Mouse (Mus musculus) telencephalon, adult 2 months (tissue): ENCODE data around the gene Nab1.
A peak's percentile ranks its signal among the peaks of the same experiment; 100 is the strongest.

ENCODE experiments used
- DNase-seq: peaks from one replicate; pipeline ENCODE4 v3.0.0-alpha.2; 2011; ENCODE audit warnings: low read depth, low spot score

The Nab1 gene

DNA sequence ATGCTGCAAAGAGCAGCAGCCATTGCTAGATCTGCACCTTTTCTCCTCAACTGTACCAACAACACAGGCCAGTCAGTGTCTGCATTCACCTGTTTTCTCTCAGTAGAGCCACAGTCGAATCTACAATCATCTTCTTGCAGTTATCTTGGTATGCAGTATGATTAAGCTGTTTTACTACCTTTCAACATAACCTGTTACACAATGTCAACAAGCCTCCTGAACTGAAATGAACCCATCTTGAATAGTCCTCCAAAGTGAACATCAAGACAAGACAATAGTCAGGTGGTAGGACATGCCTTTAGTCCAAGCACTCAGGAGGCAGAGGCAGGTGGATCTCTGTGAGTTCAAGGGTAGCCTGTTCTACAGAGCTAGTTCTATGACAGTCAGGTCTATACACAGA, 26.2 kb downstream of the Nab1 start:
- DNase-seq: no peak

GRCm38 (mm10) chr1:52470811-52471489, 29.5 kb downstream of the Nab1 start:
- no peak for DNase-seq

DNA sequence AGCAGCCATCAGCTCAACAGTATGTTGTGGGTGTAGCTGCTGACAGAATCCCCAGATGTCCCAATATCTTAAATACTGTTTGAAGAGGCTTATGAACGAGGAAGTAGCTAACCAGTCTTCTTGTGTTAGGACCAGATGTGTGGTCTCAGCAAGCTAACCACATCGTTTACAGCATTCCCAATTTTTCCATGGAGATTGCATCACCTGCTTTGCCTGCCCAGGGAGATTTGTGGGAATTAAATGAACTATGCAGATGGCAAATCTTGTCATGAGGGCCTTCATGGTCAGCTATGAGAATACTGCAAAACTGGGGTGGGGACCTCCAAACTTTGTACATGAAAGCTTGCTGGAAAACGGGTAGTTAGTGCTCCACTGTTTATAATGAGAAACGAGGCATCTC, 30.2 kb downstream of the Nab1 start:
- no peak for DNase-seq

DNA sequence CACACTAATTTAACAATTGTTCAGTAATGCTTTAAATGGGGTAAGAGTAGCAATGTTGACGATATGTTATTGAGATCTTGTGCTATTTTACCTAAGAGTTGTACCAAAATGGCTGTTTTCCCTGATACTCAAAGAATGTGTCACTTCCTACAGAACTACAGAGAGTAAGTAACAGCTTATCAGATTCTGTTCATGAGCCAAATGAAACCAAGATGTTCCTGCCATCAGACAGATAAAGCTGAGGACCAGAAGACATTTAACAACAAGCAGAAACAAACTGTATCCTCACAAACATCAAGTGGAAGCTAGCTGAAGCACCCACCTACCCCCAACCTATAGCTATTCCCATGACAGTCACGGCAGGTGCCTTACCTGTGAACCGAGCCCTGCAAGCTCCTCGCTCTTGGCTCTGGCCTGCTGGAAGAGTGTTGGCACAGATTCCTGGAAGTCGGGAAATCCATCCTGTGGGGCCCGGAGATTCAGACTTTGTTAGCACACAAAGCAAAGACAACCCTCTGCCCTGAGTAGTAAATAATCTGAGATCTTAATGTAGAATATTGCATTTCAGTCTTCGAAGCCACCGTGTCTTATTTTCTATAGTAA, 33.9 kb downstream of the Nab1 start:
- DNase-seq: no peak

DNA sequence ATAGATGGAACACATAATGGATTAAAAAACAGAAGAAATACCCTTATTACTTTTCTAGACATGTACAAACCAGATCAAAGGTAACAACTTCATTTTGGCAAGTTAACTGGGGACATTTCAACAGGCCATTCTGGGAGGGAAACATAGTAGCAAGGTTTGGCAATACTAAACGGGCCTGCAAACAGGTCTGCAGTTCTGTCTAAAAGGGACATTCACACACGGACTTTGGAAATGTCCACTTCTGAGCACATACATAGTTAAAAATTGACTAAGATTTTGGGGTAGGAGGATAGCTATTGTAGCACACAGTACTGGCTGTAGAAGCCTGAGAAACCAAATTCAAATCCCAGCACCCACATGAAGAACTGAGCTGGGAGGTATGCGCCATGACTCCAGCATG, 34.6 kb downstream of the Nab1 start:
- no peak for DNase-seq

- DNase-seq: peak; percentile 90
Measured at GRCm38 (mm10) chr1:52465264-52465663, 35.2 kb downstream of the Nab1 start.

- no peak for DNase-seq
Measured at GRCm38 (mm10) chr1:52463305-52463704, 37.2 kb downstream of the Nab1 start.

DNA sequence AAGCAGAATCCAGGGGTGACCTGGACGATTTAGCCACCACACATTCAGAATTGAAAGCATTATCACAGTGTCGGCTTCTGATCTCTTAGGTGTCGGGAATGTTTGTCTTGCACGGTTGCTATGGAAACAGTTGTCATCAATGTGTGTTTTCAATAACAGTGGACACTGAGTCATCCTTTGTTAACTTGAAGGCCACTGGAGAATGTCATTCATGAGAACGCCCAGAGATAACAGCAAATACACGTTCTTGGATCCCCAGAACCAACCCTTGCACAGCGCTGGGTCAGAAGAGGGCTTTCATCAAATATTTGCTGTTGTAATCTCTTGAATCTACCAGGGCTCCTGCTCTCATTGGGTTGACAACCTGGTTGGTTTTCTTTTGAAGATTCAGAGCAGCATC, 43.9 kb downstream of the Nab1 start:
- DNase-seq: no peak

DNA sequence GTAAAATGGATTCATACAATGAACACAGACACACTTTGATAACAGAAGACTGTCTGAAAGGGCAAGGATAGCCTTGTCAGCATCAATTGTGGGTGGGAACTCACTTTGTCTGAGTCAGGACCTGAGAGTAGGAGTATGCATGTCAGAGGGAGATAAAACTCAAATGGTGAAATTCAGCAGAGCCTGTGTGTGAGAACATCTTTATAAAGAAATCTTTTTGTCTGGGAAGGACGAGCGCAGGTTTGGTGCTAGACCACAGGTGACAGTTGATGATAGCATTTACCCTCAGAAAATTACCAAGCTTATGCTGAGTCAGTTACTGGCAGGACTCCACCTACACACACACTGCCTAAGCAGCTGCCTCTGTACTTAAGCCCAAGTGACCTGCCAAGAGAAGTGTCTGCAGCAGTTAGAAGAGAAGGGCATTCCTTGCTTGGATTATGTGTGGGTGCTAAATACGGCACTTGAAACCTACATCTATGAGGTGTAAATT, 45.9 kb downstream of the Nab1 start:
- DNase-seq: no peak

DNA sequence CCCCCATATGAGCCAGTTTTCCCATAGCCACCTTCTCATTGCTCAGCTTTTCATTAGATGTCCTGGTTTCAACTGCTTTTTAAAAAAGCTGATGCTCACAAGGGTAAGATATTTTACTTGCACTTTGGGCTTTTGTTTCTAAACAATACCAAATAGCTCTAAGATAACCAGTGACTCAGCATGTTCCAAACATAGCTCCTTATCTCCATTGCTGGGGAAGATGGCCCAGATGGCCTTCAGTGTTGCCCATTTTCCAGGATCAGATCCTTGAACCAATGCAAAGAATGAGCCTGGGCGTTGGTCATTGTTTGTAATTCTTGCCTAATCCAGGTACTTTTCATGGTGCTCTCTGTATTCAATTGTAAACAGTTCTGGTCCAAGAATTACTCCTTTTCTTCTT, 49.1 kb downstream of the Nab1 start:
- DNase-seq: no peak

- peak; percentile 67 for DNase-seq
Measured at GRCm38 (mm10) chr1:52435856-52436255, 64.6 kb downstream of the Nab1 start.

DNA sequence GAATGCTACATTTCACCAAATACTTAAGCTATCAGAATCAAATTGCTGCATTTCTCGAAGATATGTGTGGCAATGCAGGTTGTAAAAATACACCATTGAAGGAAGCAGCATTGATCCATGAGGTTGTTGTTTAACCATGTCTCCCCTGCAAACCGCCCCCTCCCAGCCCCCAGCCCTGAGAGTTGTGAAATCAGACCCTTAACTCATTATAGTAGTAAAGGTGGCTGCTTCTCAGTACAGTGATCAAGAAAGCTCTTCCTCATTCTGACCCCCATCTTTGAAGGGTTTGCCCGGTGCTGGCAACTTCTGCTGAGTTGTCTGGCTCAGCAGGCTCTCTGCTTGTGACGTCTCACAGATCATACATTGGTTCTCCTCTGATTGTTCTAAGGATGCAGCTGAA, 66.4 kb downstream of the Nab1 start:
- DNase-seq: no peak

DNA sequence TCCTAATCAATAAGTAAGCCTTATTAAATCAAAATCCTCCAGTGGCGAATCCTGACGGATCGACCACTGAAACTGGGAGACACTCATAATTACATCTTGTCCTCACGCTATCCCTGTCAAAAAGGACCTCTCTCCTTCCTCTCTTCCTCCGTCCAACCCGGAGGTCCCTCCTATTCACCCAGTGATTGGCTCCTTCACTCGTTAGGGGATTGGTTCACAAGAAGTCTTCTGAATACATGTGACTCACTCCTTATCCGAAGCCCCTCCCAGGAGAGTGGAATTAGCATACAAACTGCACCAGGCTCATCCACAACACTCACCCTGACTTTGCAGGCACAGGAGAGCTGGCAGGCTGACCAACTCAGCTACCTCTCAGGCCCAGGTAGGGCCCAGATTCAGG, 68.7 kb downstream of the Nab1 start:
- no peak for DNase-seq

GRCm38 (mm10) chr1:52430606-52431005, 69.9 kb downstream of the Nab1 start:
- DNase-seq: no peak

DNA sequence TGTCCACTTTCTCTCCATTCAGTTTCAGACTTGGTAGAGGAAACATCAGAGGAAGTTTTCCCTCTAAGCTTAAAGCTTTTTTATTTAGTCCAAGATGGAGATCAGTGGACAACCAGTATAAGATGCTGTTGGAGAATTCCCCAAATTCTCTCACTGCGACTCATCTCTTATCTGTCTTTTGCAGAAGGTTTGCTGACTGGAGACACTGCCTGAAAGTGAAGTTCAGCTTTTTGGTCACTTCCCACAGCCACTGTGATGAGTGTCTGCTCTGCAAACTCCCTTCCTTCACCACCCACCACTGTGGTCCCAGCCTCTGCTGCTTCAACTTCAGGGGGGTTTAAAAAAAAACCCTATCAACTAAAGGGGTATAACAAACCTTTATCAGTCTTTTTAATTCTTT, 70.4 kb downstream of the Nab1 start:
- DNase-seq: no peak

DNA sequence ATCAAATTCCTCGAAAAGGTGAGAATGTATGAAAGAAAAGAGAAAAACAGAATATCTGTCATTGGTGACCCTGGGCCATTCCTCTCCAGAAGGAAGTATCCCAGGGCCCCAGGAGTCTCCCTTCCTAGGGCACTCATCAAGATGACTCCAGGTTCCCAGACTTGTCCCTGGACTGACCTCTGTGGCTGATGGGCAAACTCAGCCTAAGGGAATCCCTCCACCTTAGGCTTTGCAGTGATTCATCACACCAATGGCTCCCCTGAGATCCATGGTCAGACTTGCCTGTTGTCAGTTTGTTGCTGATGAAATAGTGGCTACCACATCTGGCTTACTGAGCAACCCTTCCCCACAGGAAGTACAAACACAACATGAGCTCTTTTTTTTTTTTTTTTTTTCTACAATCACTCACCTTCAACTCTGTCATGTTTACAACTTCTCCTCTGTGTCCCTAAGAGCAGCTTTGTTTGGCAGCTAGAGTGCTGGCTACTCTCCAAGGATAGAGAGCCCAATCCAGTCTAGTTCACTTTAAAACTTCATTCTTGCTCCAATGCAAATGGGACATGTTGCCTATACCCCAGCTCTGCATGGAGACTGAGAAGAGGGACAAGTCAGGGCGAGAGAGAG, 72.5 kb downstream of the Nab1 start:
- no peak for DNase-seq

GRCm38 (mm10) chr1:52423846-52424245, 76.6 kb downstream of the Nab1 start:
- no peak for DNase-seq

GRCm38 (mm10) chr1:52423057-52423456, 77.4 kb downstream of the Nab1 start:
- no peak for DNase-seq

GRCm38 (mm10) chr1:52422137-52422536, 78.3 kb downstream of the Nab1 start:
- DNase-seq: no peak

DNA sequence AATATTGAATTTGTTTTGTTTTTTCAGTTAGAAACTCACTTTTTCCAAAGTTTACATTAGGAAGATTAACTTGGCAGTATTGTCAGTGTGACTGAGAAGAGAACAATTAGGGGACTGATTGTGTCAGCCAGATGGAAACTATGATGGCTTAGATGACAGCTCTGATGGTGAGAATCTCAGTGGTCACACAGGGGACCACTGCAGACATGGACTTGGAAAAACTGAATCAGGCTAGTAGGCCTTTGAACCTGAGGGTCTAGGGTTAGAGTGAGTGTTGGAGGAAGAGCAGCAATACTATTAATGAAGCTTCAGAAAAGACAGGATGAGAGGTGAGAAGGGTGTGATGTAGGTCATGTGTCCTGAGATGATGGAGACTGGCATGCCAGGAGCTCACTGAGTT, 78.9 kb downstream of the Nab1 start:
- no peak for DNase-seq

- no peak for DNase-seq
Measured at GRCm38 (mm10) chr1:52419088-52419819, 81.2 kb downstream of the Nab1 start.
